Mouse (Mus musculus): Measurements from ENCODE around the gene Kif5c. TPM values are rescaled to one million over a fixed set of nuclear protein-coding genes. Genes with fewer than 3 reads are reported as not detected.

Kif5c gene
- polyA plus RNA-seq, 1 experiment from 2014 or later: 96.4 TPM

GRCm38 (mm10) chr2:49811420-49811819, 192.3 kb downstream of the Kif5c start:
- Histone ChIP-seq H3K4me3 (ENCODE audit: low read depth, low read length) (no peak overlapping the region), H3K27me3 (ENCODE audit: control insufficient read depth, insufficient read depth, low read length) (no peaks in the 10 kb centered on the region), H3K27ac (ENCODE audit: low read depth, low read length) (no peak overlapping the region), H3K4me2 (no peak overlapping the region), H3K36me3 (ENCODE audit: control insufficient read depth, insufficient read depth, low read length) (no peaks in the 10 kb centered on the region), H3K9ac (ENCODE audit: low read length) (no peak overlapping the region), H3K9me3 (ENCODE audit: control insufficient read depth, low read length) (no peaks in the 10 kb centered on the region), H3K4me1 (ENCODE audit: control insufficient read depth, insufficient read depth, low read length) (no peaks in the 10 kb centered on the region)
- peak; percentile 69 for DNase-seq (ENCODE audit: low spot score, missing footprints)
- no peak for ATAC-seq (ENCODE audit: low FRiP score)
- WGBS: 33% methylated on average over 11 of the region's 11 CpGs

- 34% methylated on average over 4 of the region's 4 CpGs for WGBS
- ATAC-seq (ENCODE audit: low FRiP score) (no peak), DNase-seq (ENCODE audit: low spot score, missing footprints) (peak; percentile 75)
- Histone ChIP-seq H3K27me3 (ENCODE audit: control insufficient read depth, insufficient read depth, low read length) (no peaks in the 10 kb centered on the region), H3K4me3 (ENCODE audit: low read depth, low read length) (no peak overlapping the region), H3K9ac (ENCODE audit: low read length) (no peak overlapping the region), H3K4me1 (ENCODE audit: control insufficient read depth, insufficient read depth, low read length) (no peaks in the 10 kb centered on the region), H3K9me3 (ENCODE audit: control insufficient read depth, low read length) (no peaks in the 10 kb centered on the region), H3K27ac (ENCODE audit: low read depth, low read length) (no peak overlapping the region), H3K4me2 (no peak overlapping the region), H3K36me3 (ENCODE audit: control insufficient read depth, insufficient read depth, low read length) (no peaks in the 10 kb centered on the region)
These were observed 192.8 kb downstream of the Kif5c start for GRCm38 (mm10) chr2:49811871-49812363.

GRCm38 (mm10) chr2:49813151-49813550, 194.1 kb downstream of the Kif5c start:
- no peak overlapping the region for H3K4me3 ChIP-seq (ENCODE audit: low read depth, low read length)
- H3K36me3 ChIP-seq (ENCODE audit: control insufficient read depth, insufficient read depth, low read length): no peaks in the 10 kb centered on the region
- H3K27me3 ChIP-seq (ENCODE audit: control insufficient read depth, insufficient read depth, low read length): no peaks in the 10 kb centered on the region
- WGBS: 72% methylated on average over 4 of the region's 4 CpGs
- no peaks in the 10 kb centered on the region for H3K9me3 ChIP-seq (ENCODE audit: control insufficient read depth, low read length)
- H3K4me2 ChIP-seq: no peak overlapping the region
- no peak for DNase-seq (ENCODE audit: low spot score, missing footprints)
- no peak overlapping the region for H3K27ac ChIP-seq (ENCODE audit: low read depth, low read length)
- ATAC-seq (ENCODE audit: low FRiP score): no peak
- H3K4me1 ChIP-seq (ENCODE audit: control insufficient read depth, insufficient read depth, low read length): no peaks in the 10 kb centered on the region
- no peak overlapping the region for H3K9ac ChIP-seq (ENCODE audit: low read length)

- Histone ChIP-seq H3K27me3 (ENCODE audit: control insufficient read depth, insufficient read depth, low read length) (no peaks in the 10 kb centered on the region), H3K27ac (ENCODE audit: low read depth, low read length) (no peak overlapping the region), H3K4me3 (ENCODE audit: low read depth, low read length) (no peak overlapping the region), H3K4me2 (no peak overlapping the region), H3K9ac (ENCODE audit: low read length) (no peak overlapping the region), H3K9me3 (ENCODE audit: control insufficient read depth, low read length) (no peaks in the 10 kb centered on the region), H3K4me1 (ENCODE audit: control insufficient read depth, insufficient read depth, low read length) (no peaks in the 10 kb centered on the region), H3K36me3 (ENCODE audit: control insufficient read depth, insufficient read depth, low read length) (no peaks in the 10 kb centered on the region)
- peak; percentile 68 for DNase-seq (ENCODE audit: low spot score, missing footprints)
- 80% methylated on average over 6 of the region's 6 CpGs for WGBS
- no peak for ATAC-seq (ENCODE audit: low FRiP score)
These were observed 194.9 kb downstream of the Kif5c start for GRCm38 (mm10) chr2:49814011-49814410.

GRCm38 (mm10) chr2:49815696-49816320, 196.7 kb downstream of the Kif5c start:
- no peak overlapping the region for H3K4me2 ChIP-seq
- H3K27ac ChIP-seq (ENCODE audit: low read depth, low read length): no peak overlapping the region
- ATAC-seq (ENCODE audit: low FRiP score) (0 out of 2 replicates have a peak, but pooled peaks have one; percentile 64), DNase-seq (ENCODE audit: low spot score, missing footprints) (peak; percentile 54)
- H3K9ac ChIP-seq (ENCODE audit: low read length): no peak overlapping the region
- no peaks in the 10 kb centered on the region for H3K9me3 ChIP-seq (ENCODE audit: control insufficient read depth, low read length)
- H3K36me3 ChIP-seq (ENCODE audit: control insufficient read depth, insufficient read depth, low read length): no peaks in the 10 kb centered on the region
- no peaks in the 10 kb centered on the region for H3K4me1 ChIP-seq (ENCODE audit: control insufficient read depth, insufficient read depth, low read length)
- H3K4me3 ChIP-seq (ENCODE audit: low read depth, low read length): no peak overlapping the region
- WGBS: 71% methylated on average over 3 of the region's 3 CpGs
- no peaks in the 10 kb centered on the region for H3K27me3 ChIP-seq (ENCODE audit: control insufficient read depth, insufficient read depth, low read length)

GRCm38 (mm10) chr2:49816549-49816948, 197.5 kb downstream of the Kif5c start:
- WGBS: 90% methylated on average over 5 of the region's 5 CpGs
- no peak overlapping the region for H3K9ac ChIP-seq (ENCODE audit: low read length)
- H3K4me1 ChIP-seq (ENCODE audit: control insufficient read depth, insufficient read depth, low read length): no peaks in the 10 kb centered on the region
- H3K27ac ChIP-seq (ENCODE audit: low read depth, low read length): no peak overlapping the region
- H3K36me3 ChIP-seq (ENCODE audit: control insufficient read depth, insufficient read depth, low read length): no peaks in the 10 kb centered on the region
- no peaks in the 10 kb centered on the region for H3K9me3 ChIP-seq (ENCODE audit: control insufficient read depth, low read length)
- no peaks in the 10 kb centered on the region for H3K27me3 ChIP-seq (ENCODE audit: control insufficient read depth, insufficient read depth, low read length)
- H3K4me2 ChIP-seq: no peak overlapping the region
- no peak overlapping the region for H3K4me3 ChIP-seq (ENCODE audit: low read depth, low read length)
- ATAC-seq (ENCODE audit: low FRiP score) (no peak), DNase-seq (ENCODE audit: low spot score, missing footprints) (no peak)

GRCm38 (mm10) chr2:49817151-49817550, 198.1 kb downstream of the Kif5c start:
- no peak overlapping the region for H3K4me2 ChIP-seq
- ATAC-seq (ENCODE audit: low FRiP score) (no peak), DNase-seq (ENCODE audit: low spot score, missing footprints) (peak; percentile 54)
- no peaks in the 10 kb centered on the region for H3K4me1 ChIP-seq (ENCODE audit: control insufficient read depth, insufficient read depth, low read length)
- no peak overlapping the region for H3K27ac ChIP-seq (ENCODE audit: low read depth, low read length)
- H3K9me3 ChIP-seq (ENCODE audit: control insufficient read depth, low read length): no peaks in the 10 kb centered on the region
- WGBS: 88% methylated on average over 3 of the region's 3 CpGs
- no peaks in the 10 kb centered on the region for H3K27me3 ChIP-seq (ENCODE audit: control insufficient read depth, insufficient read depth, low read length)
- no peak overlapping the region for H3K9ac ChIP-seq (ENCODE audit: low read length)
- H3K4me3 ChIP-seq (ENCODE audit: low read depth, low read length): no peak overlapping the region
- H3K36me3 ChIP-seq (ENCODE audit: control insufficient read depth, insufficient read depth, low read length): no peaks in the 10 kb centered on the region

- Histone ChIP-seq H3K27ac (ENCODE audit: low read depth, low read length) (no peak overlapping the region), H3K4me2 (no peak overlapping the region), H3K27me3 (ENCODE audit: control insufficient read depth, insufficient read depth, low read length) (no peaks in the 10 kb centered on the region), H3K9ac (ENCODE audit: low read length) (no peak overlapping the region), H3K4me3 (ENCODE audit: low read depth, low read length) (no peak overlapping the region), H3K36me3 (ENCODE audit: control insufficient read depth, insufficient read depth, low read length) (no peaks in the 10 kb centered on the region), H3K4me1 (ENCODE audit: control insufficient read depth, insufficient read depth, low read length) (no peaks in the 10 kb centered on the region), H3K9me3 (ENCODE audit: control insufficient read depth, low read length) (no peaks in the 10 kb centered on the region)
- DNase-seq (ENCODE audit: low spot score, missing footprints): peak; percentile 49
- ATAC-seq (ENCODE audit: low FRiP score): no peak
- WGBS: 88% methylated on average over 5 of the region's 5 CpGs
These were observed 199.0 kb downstream of the Kif5c start for GRCm38 (mm10) chr2:49818126-49818525.

- ATAC-seq (ENCODE audit: low FRiP score) (no peak), DNase-seq (ENCODE audit: low spot score, missing footprints) (no peak)
- H3K4me2 ChIP-seq: no peak overlapping the region
- WGBS: 93% methylated on average over 1 of the region's 1 CpGs
- H3K9ac ChIP-seq (ENCODE audit: low read length): no peak overlapping the region
- no peaks in the 10 kb centered on the region for H3K9me3 ChIP-seq (ENCODE audit: control insufficient read depth, low read length)
- no peak overlapping the region for H3K27ac ChIP-seq (ENCODE audit: low read depth, low read length)
- no peak overlapping the region for H3K4me3 ChIP-seq (ENCODE audit: low read depth, low read length)
- no peaks in the 10 kb centered on the region for H3K4me1 ChIP-seq (ENCODE audit: control insufficient read depth, insufficient read depth, low read length)
- H3K27me3 ChIP-seq (ENCODE audit: control insufficient read depth, insufficient read depth, low read length): no peaks in the 10 kb centered on the region
- no peaks in the 10 kb centered on the region for H3K36me3 ChIP-seq (ENCODE audit: control insufficient read depth, insufficient read depth, low read length)
These were observed 203.2 kb downstream of the Kif5c start for GRCm38 (mm10) chr2:49822312-49822711.
